Mouse (Mus musculus): ENCODE measurements at regions not wholly inside any gene's neighbourhood (a gene's known extent, or its start where the extent isn't known, plus 50 kb on each side); places are given as distances from the start of the nearest gene placed in this dataset.

GRCm38 (mm10) chr8:41573027-41573885, 156.4 kb upstream of the Frg1 start:
- 35% methylated on average over 10 of the region's 10 CpGs for WGBS
- Histone ChIP-seq H3K4me1 (replicated peaks; ENCODE audit: control insufficient read depth, insufficient read depth, low read length) (no peaks in the 10 kb centered on the region), H3K9ac (ENCODE audit: low read length) (no peak overlapping the region), H3K4me2 (ENCODE audit: low read depth, low read length) (no peak overlapping the region), H3K27ac (ENCODE audit: low read length) (no peak overlapping the region), H3K36me3 (ENCODE audit: control insufficient read depth, insufficient read depth, low read length) (no peaks in the 10 kb centered on the region), H3K4me3 (ENCODE audit: low read length) (no peak overlapping the region), H3K27me3 (ENCODE audit: control insufficient read depth, insufficient read depth, low read depth, low read length) (no peaks in the 10 kb centered on the region), H3K9me3 (ENCODE audit: control insufficient read depth, low read length) (no peaks in the 10 kb centered on the region)
- ATAC-seq (ENCODE audit: low read depth) = 0 out of 2 replicates have a peak, but pooled peaks have one; percentile 23

- Histone ChIP-seq H3K27me3 (ENCODE audit: control insufficient read depth, insufficient read depth, low read depth, low read length) (no peaks in the 10 kb centered on the region), H3K4me3 (ENCODE audit: low read length) (no peak overlapping the region), H3K36me3 (ENCODE audit: control insufficient read depth, insufficient read depth, low read length) (no peaks in the 10 kb centered on the region), H3K27ac (ENCODE audit: low read length) (no peak overlapping the region), H3K9ac (ENCODE audit: low read length) (no peak overlapping the region), H3K9me3 (ENCODE audit: control insufficient read depth, low read length) (no peaks in the 10 kb centered on the region), H3K4me1 (replicated peaks; ENCODE audit: control insufficient read depth, insufficient read depth, low read length) (no peaks in the 10 kb centered on the region), H3K4me2 (ENCODE audit: low read depth, low read length) (no peak overlapping the region)
- 82% methylated on average over 6 of the region's 6 CpGs for WGBS
- no peak for ATAC-seq (ENCODE audit: low read depth)
These were observed 153.7 kb upstream of the Frg1 start for GRCm38 (mm10) chr8:41570566-41570965.

GRCm38 (mm10) chr8:41561995-41562394, 145.1 kb upstream of the Frg1 start:
- no peak overlapping the region for H3K4me2 ChIP-seq (ENCODE audit: low read depth, low read length)
- no peak overlapping the region for H3K9ac ChIP-seq (ENCODE audit: low read length)
- no peaks in the 10 kb centered on the region for H3K4me1 ChIP-seq (replicated peaks; ENCODE audit: control insufficient read depth, insufficient read depth, low read length)
- no peaks in the 10 kb centered on the region for H3K9me3 ChIP-seq (ENCODE audit: control insufficient read depth, low read length)
- no peak for ATAC-seq (ENCODE audit: low read depth)
- H3K36me3 ChIP-seq (ENCODE audit: control insufficient read depth, insufficient read depth, low read length) = no peaks in the 10 kb centered on the region
- no peak overlapping the region for H3K27ac ChIP-seq (ENCODE audit: low read length)
- no peak overlapping the region for H3K4me3 ChIP-seq (ENCODE audit: low read length)
- 67% methylated on average over 14 of the region's 14 CpGs for whole genome bisulfite sequencing
- H3K27me3 ChIP-seq (ENCODE audit: control insufficient read depth, insufficient read depth, low read depth, low read length) = no peaks in the 10 kb centered on the region

GRCm38 (mm10) chr8:41556819-41557218, 139.9 kb upstream of the Frg1 start:
- H3K9me3 ChIP-seq (ENCODE audit: control insufficient read depth, low read length) = no peaks in the 10 kb centered on the region
- H3K4me2 ChIP-seq (ENCODE audit: low read depth, low read length) = no peak overlapping the region
- H3K4me1 ChIP-seq (replicated peaks; ENCODE audit: control insufficient read depth, insufficient read depth, low read length) = no peaks in the 10 kb centered on the region
- no peak overlapping the region for H3K9ac ChIP-seq (ENCODE audit: low read length)
- no peak overlapping the region for H3K4me3 ChIP-seq (ENCODE audit: low read length)
- no peaks in the 10 kb centered on the region for H3K36me3 ChIP-seq (ENCODE audit: control insufficient read depth, insufficient read depth, low read length)
- H3K27me3 ChIP-seq (ENCODE audit: control insufficient read depth, insufficient read depth, low read depth, low read length) = no peaks in the 10 kb centered on the region
- ATAC-seq (ENCODE audit: low read depth) = no peak
- H3K27ac ChIP-seq (ENCODE audit: low read length) = no peak overlapping the region
- WGBS = 42% methylated on average over 3 of the region's 3 CpGs

- Histone ChIP-seq H3K4me3 (ENCODE audit: low read length) (no peak overlapping the region), H3K9me3 (ENCODE audit: control insufficient read depth, low read length) (no peaks in the 10 kb centered on the region), H3K4me2 (ENCODE audit: low read depth, low read length) (no peak overlapping the region), H3K9ac (ENCODE audit: low read length) (no peak overlapping the region), H3K36me3 (ENCODE audit: control insufficient read depth, insufficient read depth, low read length) (no peaks in the 10 kb centered on the region), H3K27ac (ENCODE audit: low read length) (no peak overlapping the region), H3K4me1 (replicated peaks; ENCODE audit: control insufficient read depth, insufficient read depth, low read length) (peaks cover 6% of the 10 kb centered on the region; the same call in 1 of the 2 replicates), H3K27me3 (ENCODE audit: control insufficient read depth, insufficient read depth, low read depth, low read length) (no peaks in the 10 kb centered on the region)
- 42% methylated on average over 8 of the region's 8 CpGs for WGBS
- ATAC-seq (ENCODE audit: low read depth) = no peak
These were observed 136.1 kb upstream of the Frg1 start for GRCm38 (mm10) chr8:41552747-41553534.

GRCm38 (mm10) chr8:41551925-41552414, 135.1 kb upstream of the Frg1 start:
- ATAC-seq (ENCODE audit: low read depth) = no peak
- H3K4me2 ChIP-seq (ENCODE audit: low read depth, low read length) = no peak overlapping the region
- WGBS = 77% methylated on average over 15 of the region's 15 CpGs

GRCm38 (mm10) chr8:41550095-41550420, 133.2 kb upstream of the Frg1 start:
- Histone ChIP-seq H3K27ac (ENCODE audit: low read length) (no peak overlapping the region), H3K36me3 (ENCODE audit: control insufficient read depth, insufficient read depth, low read length) (no peaks in the 10 kb centered on the region), H3K27me3 (ENCODE audit: control insufficient read depth, insufficient read depth, low read depth, low read length) (no peaks in the 10 kb centered on the region), H3K4me2 (ENCODE audit: low read depth, low read length) (no peak overlapping the region), H3K4me3 (ENCODE audit: low read length) (no peak overlapping the region), H3K9me3 (ENCODE audit: control insufficient read depth, low read length) (no peaks in the 10 kb centered on the region), H3K4me1 (replicated peaks; ENCODE audit: control insufficient read depth, insufficient read depth, low read length) (peaks cover 6% of the 10 kb centered on the region; the same call in 1 of the 2 replicates), H3K9ac (ENCODE audit: low read length) (no peak overlapping the region)
- peak; percentile 84 for ATAC-seq (ENCODE audit: low read depth)
- WGBS = 53% methylated on average over 2 of the region's 2 CpGs

More at GRCm38 (mm10) chr8:41551925-41552414, 135.1 kb upstream of the Frg1 start:
- no peaks in the 10 kb centered on the region for H3K27me3 ChIP-seq (ENCODE audit: control insufficient read depth, insufficient read depth, low read depth, low read length)
- no peak overlapping the region for H3K27ac ChIP-seq (ENCODE audit: low read length)
- no peak overlapping the region for H3K4me3 ChIP-seq (ENCODE audit: low read length)
- H3K9ac ChIP-seq (ENCODE audit: low read length) = no peak overlapping the region
- H3K9me3 ChIP-seq (ENCODE audit: control insufficient read depth, low read length) = no peaks in the 10 kb centered on the region
- H3K4me1 ChIP-seq (replicated peaks; ENCODE audit: control insufficient read depth, insufficient read depth, low read length) = peaks cover 6% of the 10 kb centered on the region; the same call in 1 of the 2 replicates
- no peaks in the 10 kb centered on the region for H3K36me3 ChIP-seq (ENCODE audit: control insufficient read depth, insufficient read depth, low read length)

GRCm38 (mm10) chr8:41549220-41550094, 132.6 kb upstream of the Frg1 start:
- Histone ChIP-seq H3K36me3 (ENCODE audit: control insufficient read depth, insufficient read depth, low read length) (no peaks in the 10 kb centered on the region), H3K4me3 (ENCODE audit: low read length) (no peak overlapping the region), H3K9me3 (ENCODE audit: control insufficient read depth, low read length) (no peaks in the 10 kb centered on the region), H3K4me1 (replicated peaks; ENCODE audit: control insufficient read depth, insufficient read depth, low read length) (peaks cover 6% of the 10 kb centered on the region; the same call in 1 of the 2 replicates), H3K4me2 (ENCODE audit: low read depth, low read length) (peak overlapping the region; percentile 37), H3K27me3 (ENCODE audit: control insufficient read depth, insufficient read depth, low read depth, low read length) (no peaks in the 10 kb centered on the region), H3K9ac (ENCODE audit: low read length) (no peak overlapping the region), H3K27ac (ENCODE audit: low read length) (no peak overlapping the region)
- ATAC-seq (ENCODE audit: low read depth) = peak; percentile 82
- WGBS = 42% methylated on average over 25 of the region's 25 CpGs

Measured in lung, embryonic 16.5 days (tissue).